Mouse (Mus musculus): ENCODE results near the gene Cldn6. TPM values are rescaled to one million over a fixed set of nuclear protein-coding genes. Genes with fewer than 3 reads are reported as not detected.

Cldn6 gene
- polyA plus RNA-seq, 1 experiment = not detected

GRCm38 (mm10) chr17:23682530-23682929 lies 3.5 kb downstream of the Cldn6 start:
- H3K27ac ChIP-seq (ENCODE audit: insufficient read depth, low read depth, low read length) = no peak overlapping the region
- H3K4me3 ChIP-seq (ENCODE audit: insufficient read depth, low read length) = no peak overlapping the region
- no peak for TF ChIP-seq CTCF (IDR thresholded peaks at IDR 0.05; ENCODE audit: low read depth, low read length)
- no peak for TF ChIP-seq POLR2A (IDR thresholded peaks at IDR 0.05; ENCODE audit: borderline replicate concordance, low read depth, low read length)
- peaks cover 2% of the 10 kb centered on the region; the same call in 1 of the 2 replicates for H3K4me1 ChIP-seq (ENCODE audit: control insufficient read depth, insufficient read depth, low read length)

- no peak overlapping the region for H3K27ac ChIP-seq (ENCODE audit: insufficient read depth, low read depth, low read length)
- H3K4me3 ChIP-seq (ENCODE audit: insufficient read depth, low read length) = no peak overlapping the region
- no peak for TF ChIP-seq POLR2A (IDR thresholded peaks at IDR 0.05; ENCODE audit: borderline replicate concordance, low read depth, low read length)
- no peak for TF ChIP-seq CTCF (IDR thresholded peaks at IDR 0.05; ENCODE audit: low read depth, low read length)
- no peaks in the 10 kb centered on the region for H3K4me1 ChIP-seq (ENCODE audit: control insufficient read depth, insufficient read depth, low read length)
Observed at GRCm38 (mm10) chr17:23683226-23683625, 4.2 kb downstream of the Cldn6 start.

GRCm38 (mm10) chr17:23683856-23684672 lies 5.0 kb downstream of the Cldn6 start, which contains the start of gene Cldn9:
Gene Cldn9, minus strand, starts transcription at chr17:23684026.
- H3K4me1 ChIP-seq (ENCODE audit: control insufficient read depth, insufficient read depth, low read length) = no peaks in the 10 kb centered on the region
- no peak within 1 kb of the TSS for H3K27ac ChIP-seq (ENCODE audit: insufficient read depth, low read depth, low read length)
- no peak within 1 kb of the TSS for H3K4me3 ChIP-seq (ENCODE audit: insufficient read depth, low read length)
- TF ChIP-seq POLR2A (IDR thresholded peaks at IDR 0.05; ENCODE audit: borderline replicate concordance, low read depth, low read length) (no peak), CTCF (IDR thresholded peaks at IDR 0.05; ENCODE audit: low read depth, low read length) (no peak)

- Histone ChIP-seq H3K4me1 (ENCODE audit: control insufficient read depth, insufficient read depth, low read length) (no peaks in the 10 kb centered on the region), H3K27ac (ENCODE audit: insufficient read depth, low read depth, low read length) (no peak overlapping the region), H3K4me3 (ENCODE audit: insufficient read depth, low read length) (no peak overlapping the region)
- TF ChIP-seq CTCF (IDR thresholded peaks at IDR 0.05; ENCODE audit: low read depth, low read length) (no peak), POLR2A (IDR thresholded peaks at IDR 0.05; ENCODE audit: borderline replicate concordance, low read depth, low read length) (no peak)
Observed at GRCm38 (mm10) chr17:23694491-23694890, 15.4 kb downstream of the Cldn6 start.

GRCm38 (mm10) chr17:23695801-23696200 lies 16.8 kb downstream of the Cldn6 start:
- H3K4me1 ChIP-seq (ENCODE audit: control insufficient read depth, insufficient read depth, low read length) = no peaks in the 10 kb centered on the region
- no peak overlapping the region for H3K4me3 ChIP-seq (ENCODE audit: insufficient read depth, low read length)
- TF ChIP-seq POLR2A (IDR thresholded peaks at IDR 0.05; ENCODE audit: borderline replicate concordance, low read depth, low read length) (no peak), CTCF (IDR thresholded peaks at IDR 0.05; ENCODE audit: low read depth, low read length) (no peak)
- no peak overlapping the region for H3K27ac ChIP-seq (ENCODE audit: insufficient read depth, low read depth, low read length)

GRCm38 (mm10) chr17:23699131-23700077 lies 20.4 kb downstream of the Cldn6 start:
- H3K4me3 ChIP-seq (ENCODE audit: insufficient read depth, low read length) = peak overlapping the region; percentile 59
- no peaks in the 10 kb centered on the region for H3K4me1 ChIP-seq (ENCODE audit: control insufficient read depth, insufficient read depth, low read length)
- TF ChIP-seq POLR2A (IDR thresholded peaks at IDR 0.05; ENCODE audit: borderline replicate concordance, low read depth, low read length) (no peak), CTCF (IDR thresholded peaks at IDR 0.05; ENCODE audit: low read depth, low read length) (no peak)
- H3K27ac ChIP-seq (ENCODE audit: insufficient read depth, low read depth, low read length) = no peak overlapping the region

GRCm38 (mm10) chr17:23700079-23700478 lies 21.0 kb downstream of the Cldn6 start:
- TF ChIP-seq CTCF (IDR thresholded peaks at IDR 0.05; ENCODE audit: low read depth, low read length) = no peak
- no peak for TF ChIP-seq POLR2A (IDR thresholded peaks at IDR 0.05; ENCODE audit: borderline replicate concordance, low read depth, low read length)
- peak overlapping the region; percentile 59 for H3K4me3 ChIP-seq (ENCODE audit: insufficient read depth, low read length)
- no peaks in the 10 kb centered on the region for H3K4me1 ChIP-seq (ENCODE audit: control insufficient read depth, insufficient read depth, low read length)
- no peak overlapping the region for H3K27ac ChIP-seq (ENCODE audit: insufficient read depth, low read depth, low read length)

- no peak overlapping the region for H3K27ac ChIP-seq (ENCODE audit: insufficient read depth, low read depth, low read length)
- no peak for TF ChIP-seq POLR2A (IDR thresholded peaks at IDR 0.05; ENCODE audit: borderline replicate concordance, low read depth, low read length)
- no peak for TF ChIP-seq CTCF (IDR thresholded peaks at IDR 0.05; ENCODE audit: low read depth, low read length)
Observed at GRCm38 (mm10) chr17:23703301-23703700, 24.3 kb downstream of the Cldn6 start.

GRCm38 (mm10) chr17:23704741-23705140 lies 25.7 kb downstream of the Cldn6 start:
- H3K4me3 ChIP-seq (ENCODE audit: insufficient read depth, low read length) = no peak overlapping the region
- no peak overlapping the region for H3K27ac ChIP-seq (ENCODE audit: insufficient read depth, low read depth, low read length)
- H3K4me1 ChIP-seq (ENCODE audit: control insufficient read depth, insufficient read depth, low read length) = no peaks in the 10 kb centered on the region
- TF ChIP-seq CTCF (IDR thresholded peaks at IDR 0.05; ENCODE audit: low read depth, low read length) (no peak), POLR2A (IDR thresholded peaks at IDR 0.05; ENCODE audit: borderline replicate concordance, low read depth, low read length) (no peak)

More at GRCm38 (mm10) chr17:23703301-23703700, 24.3 kb downstream of the Cldn6 start:
- no peak overlapping the region for H3K4me3 ChIP-seq (ENCODE audit: insufficient read depth, low read length)
- no peaks in the 10 kb centered on the region for H3K4me1 ChIP-seq (ENCODE audit: control insufficient read depth, insufficient read depth, low read length)

Measured in bone marrow macrophage, adult 2 months (primary cell).